Mouse (Mus musculus) lung, embryonic 15.5 days (tissue): Measurements from ENCODE around the gene Slc16a11. TPM values are rescaled to one million over a fixed set of nuclear protein-coding genes. Genes with fewer than 3 reads are reported as not detected.
A peak's percentile ranks its signal among the peaks of the same experiment; 100 is the strongest.

Experiments
- ATAC-seq: fragments of 200-750 bp; cut with Nextera tagmentation; 2 replicates; pipeline ENCODE4 v1.8.0; 2017; ENCODE audit warnings: moderate number of reproducible peaks, borderline replicate concordance; ENCODE audit not compliant: low FRiP score, low TSS enrichment; ENCODE audit errors: extremely low read depth
- H3K27ac ChIP-seq: fragments of 300-500 bp; sonication (generic); 2 replicates; pipeline ENCODE4 v1.5.1; 2015; ENCODE audit warnings: moderate library complexity, mild to moderate bottlenecking, inconsistent platforms
- H3K27me3 ChIP-seq: fragments of 300-500 bp; sonication (generic); 2 replicates; pipeline ENCODE4 v1.6.1; 2015; ENCODE audit warnings: inconsistent platforms
- H3K36me3 ChIP-seq: fragments of 300-500 bp; sonication (generic); 2 replicates; pipeline ENCODE4 v1.6.1; 2015; ENCODE audit warnings: inconsistent platforms
- H3K4me1 ChIP-seq: fragments of 300-500 bp; sonication (generic); 2 replicates; pipeline ENCODE4 v1.6.1; 2015; ENCODE audit warnings: inconsistent platforms
- H3K4me2 ChIP-seq: fragments of 300-500 bp; sonication (generic); 2 replicates; pipeline ENCODE4 v1.6.1; 2015; ENCODE audit warnings: inconsistent platforms, mild to moderate bottlenecking, moderate library complexity
- H3K4me3 ChIP-seq: fragments of 300-500 bp; sonication (generic); 2 replicates; pipeline ENCODE4 v1.5.1; 2015; ENCODE audit warnings: mild to moderate bottlenecking, inconsistent platforms
- H3K9ac ChIP-seq: fragments of 300-500 bp; sonication (generic); 2 replicates; pipeline ENCODE4 v1.6.1; 2015; ENCODE audit warnings: inconsistent platforms
- H3K9me3 ChIP-seq: fragments of 300-500 bp; sonication (generic); 2 replicates; pipeline ENCODE4 v1.6.1; 2016; ENCODE audit warnings: inconsistent platforms
- WGBS: fragments of 180-500 bp; shearing (Covaris S2); methylation state at CpG from one replicate; pipeline ENCODE4 v1.1.7; 2015; 5-methylcytosine and 5-hydroxymethylcytosine counted together
- polyA plus RNA-seq: library from polyadenylated mRNA; unstranded; fragments of >200 nt; fragmentation: Nextera tagmentation; extraction: Ambion mirVana; gene quantifications from 2 replicates; pipeline ENCODE4 v1.2.1, GENCODE M21; 2015

Slc16a11 gene
- polyA plus RNA-seq, 1 experiment from 2014 or later = 1.1 TPM

- Histone ChIP-seq H3K4me1 (peaks cover 38% of the 10 kb centered on the region), H3K9ac (peak overlapping the region; percentile 88), H3K27ac (peak overlapping the region; percentile 94), H3K4me2 (peak overlapping the region; percentile 84), H3K9me3 (no peaks in the 10 kb centered on the region), H3K27me3 (no peaks in the 10 kb centered on the region), H3K36me3 (peaks cover 11% of the 10 kb centered on the region), H3K4me3 (peak overlapping the region; percentile 90)
- ATAC-seq = no peak
- 9% methylated on average over 23 of the region's 23 CpGs for WGBS
Observed at GRCm38 (mm10) chr11:70238591-70239440, 26.3 kb downstream of the Slc16a11 start.

DNA sequence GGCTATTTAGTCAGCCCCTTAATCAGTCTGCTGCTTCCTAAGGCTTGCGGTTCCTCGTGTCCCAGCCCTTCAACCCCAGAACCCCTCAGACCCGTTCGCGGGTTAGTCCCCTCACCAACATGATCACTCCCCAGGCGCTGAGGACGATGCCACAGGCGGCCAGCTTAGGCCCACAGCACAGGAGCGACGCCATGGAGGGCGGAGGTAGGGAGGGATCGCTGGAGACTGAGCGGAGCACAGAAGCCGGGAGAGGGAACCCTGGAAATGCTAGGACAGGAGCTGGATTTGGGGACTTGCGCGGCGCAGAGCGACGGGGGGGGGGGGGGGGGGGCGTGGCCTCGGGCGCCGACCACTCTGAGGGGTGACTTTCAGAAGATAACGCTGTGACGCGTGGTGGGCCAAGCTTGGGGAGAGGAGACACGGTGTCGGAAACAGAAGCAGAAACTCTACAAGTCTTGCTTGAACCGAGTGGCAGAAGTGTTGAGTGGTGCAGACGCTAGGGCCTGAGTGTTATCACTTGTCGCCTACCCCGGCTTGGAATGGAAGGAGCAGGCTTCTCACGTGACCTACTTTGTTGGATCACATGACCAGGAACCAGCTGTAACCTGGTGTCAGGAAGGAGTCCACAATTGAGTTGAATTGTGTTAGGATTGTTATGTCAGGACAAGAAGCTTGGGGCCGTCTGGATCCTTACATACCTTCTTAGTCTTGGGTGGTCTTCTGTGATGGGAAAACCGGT, 27.2 kb downstream of the Slc16a11 start, which contains the start of the genes Gm21988 and Rnasek:
Gene Gm21988 (minus strand): TSS at position 290 of the 739 bp plus-strand sequence.
Gene Rnasek (minus strand): TSS at position 302 of the 739 bp plus-strand sequence.
- Histone ChIP-seq H3K36me3 (peaks cover 11% of the 10 kb centered on the region), H3K4me3 (peak within 1 kb of the TSS; percentile 90), H3K4me1 (peaks cover 34% of the 10 kb centered on the region), H3K27me3 (no peaks in the 10 kb centered on the region; the same call in 1 of the 2 replicates), H3K9me3 (no peaks in the 10 kb centered on the region), H3K4me2 (peak within 1 kb of the TSS; percentile 84), H3K9ac (peak within 1 kb of the TSS; percentile 88), H3K27ac (peak within 1 kb of the TSS; percentile 94)
- WGBS = under 1% methylated on average over 29 of the region's 35 CpGs
- ATAC-seq = peak; percentile 10; the same call in 1 of the 2 replicates

- ATAC-seq = no peak
- Histone ChIP-seq H3K9me3 (no peaks in the 10 kb centered on the region), H3K4me1 (peaks cover 15% of the 10 kb centered on the region), H3K27ac (no peak overlapping the region), H3K9ac (no peak overlapping the region), H3K4me2 (no peak overlapping the region), H3K27me3 (peaks cover 9% of the 10 kb centered on the region), H3K4me3 (no peak overlapping the region), H3K36me3 (no peaks in the 10 kb centered on the region)
- 65% methylated on average over 11 of the region's 11 CpGs for WGBS
Observed at GRCm38 (mm10) chr11:70242591-70242990, 30.0 kb downstream of the Slc16a11 start.

GRCm38 (mm10) chr11:70247136-70247845, 34.7 kb downstream of the Slc16a11 start:
- Histone ChIP-seq H3K27ac (no peak overlapping the region), H3K27me3 (peaks cover 20% of the 10 kb centered on the region), H3K4me1 (no peaks in the 10 kb centered on the region), H3K36me3 (no peaks in the 10 kb centered on the region), H3K4me3 (no peak overlapping the region), H3K9ac (no peak overlapping the region), H3K4me2 (no peak overlapping the region), H3K9me3 (no peaks in the 10 kb centered on the region)
- 50% methylated on average over 9 of the region's 9 CpGs for WGBS
- ATAC-seq = no peak

DNA sequence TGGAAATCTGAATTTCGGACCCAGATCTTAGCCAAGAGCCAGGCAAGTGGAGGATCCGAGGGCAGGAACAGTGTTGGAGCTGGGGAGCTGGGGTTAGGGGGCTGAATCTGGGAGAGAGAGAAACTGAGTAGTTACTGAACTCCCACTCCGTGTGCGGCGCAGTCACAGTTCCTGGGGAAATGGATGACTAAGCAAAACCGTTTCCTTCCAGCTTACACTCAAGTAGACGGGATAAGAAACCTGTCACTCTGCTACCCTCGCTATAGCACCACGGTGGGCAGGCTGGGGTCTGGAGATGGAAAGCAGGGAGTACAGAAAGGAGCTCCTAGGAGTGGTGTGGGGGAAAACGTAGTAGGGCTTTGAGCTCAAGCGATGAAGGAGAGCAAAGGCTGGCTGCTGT, 37.6 kb downstream of the Slc16a11 start:
- H3K27me3 ChIP-seq = peaks cover 48% of the 10 kb centered on the region
- WGBS = 59% methylated on average over 11 of the region's 11 CpGs

DNA sequence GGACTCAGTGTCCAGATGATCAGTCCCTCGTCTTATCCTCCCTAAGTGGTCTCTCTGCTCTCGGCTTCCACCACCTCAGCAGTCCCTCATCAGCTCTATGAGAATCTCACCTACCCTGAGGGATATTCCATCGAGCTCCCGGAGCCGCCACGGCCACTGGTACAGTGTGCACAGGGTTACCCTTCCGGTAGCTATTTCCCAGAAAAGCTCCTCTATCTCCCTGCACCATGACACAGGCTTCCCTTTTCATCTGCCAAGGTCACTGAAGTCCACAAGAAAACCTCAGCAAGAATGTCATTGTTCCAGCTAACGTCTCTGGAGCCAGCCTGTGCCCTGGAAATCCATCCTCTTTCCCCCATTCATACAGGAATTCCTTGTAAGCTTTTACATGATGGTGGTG, 39.3 kb downstream of the Slc16a11 start:
- no peak overlapping the region for H3K27ac ChIP-seq
- H3K9me3 ChIP-seq = no peaks in the 10 kb centered on the region
- H3K27me3 ChIP-seq = peaks cover 50% of the 10 kb centered on the region
- no peaks in the 10 kb centered on the region for H3K36me3 ChIP-seq
- no peak for ATAC-seq
- no peak overlapping the region for H3K9ac ChIP-seq
- H3K4me1 ChIP-seq = 0 out of 2 replicates have a peak, but pooled peaks cover 14% of the 10 kb centered on the region
- H3K4me2 ChIP-seq = no peak overlapping the region
- no peak overlapping the region for H3K4me3 ChIP-seq
- 79% methylated on average over 8 of the region's 8 CpGs for WGBS

More for the DNA sequence above, 37.6 kb downstream of the Slc16a11 start:
- H3K9ac ChIP-seq = no peak overlapping the region
- no peaks in the 10 kb centered on the region for H3K9me3 ChIP-seq
- H3K4me1 ChIP-seq = 0 out of 2 replicates have a peak, but pooled peaks cover 9% of the 10 kb centered on the region
- no peak overlapping the region for H3K4me2 ChIP-seq
- H3K36me3 ChIP-seq = no peaks in the 10 kb centered on the region
- no peak overlapping the region for H3K4me3 ChIP-seq
- ATAC-seq = no peak
- H3K27ac ChIP-seq = no peak overlapping the region

DNA sequence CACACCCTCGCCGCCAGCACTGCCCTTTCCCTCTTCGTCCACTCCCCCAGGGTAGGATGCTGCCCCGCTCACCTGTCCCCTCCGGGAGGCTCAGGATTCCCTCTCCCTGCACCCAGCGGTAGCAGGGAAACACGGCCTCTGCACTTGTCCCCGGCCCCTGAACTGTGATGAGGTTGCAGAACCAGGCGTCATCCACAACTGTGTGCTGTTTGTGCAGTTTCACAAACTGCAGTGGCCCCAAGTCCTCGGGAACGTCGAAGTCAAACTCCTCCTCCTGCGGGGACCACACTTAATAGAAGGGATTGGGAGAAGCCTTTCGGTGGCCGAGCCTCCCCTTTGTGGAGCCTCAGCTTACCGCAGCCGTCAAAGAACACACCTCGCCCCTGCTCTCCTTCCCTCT, 41.8 kb downstream of the Slc16a11 start:
- H3K36me3 ChIP-seq = no peaks in the 10 kb centered on the region
- no peak for ATAC-seq
- peak overlapping the region; percentile 68 for H3K4me2 ChIP-seq
- no peak overlapping the region for H3K27ac ChIP-seq
- H3K4me1 ChIP-seq = 0 out of 2 replicates have a peak, but pooled peaks cover 14% of the 10 kb centered on the region
- no peaks in the 10 kb centered on the region for H3K9me3 ChIP-seq
- 5% methylated on average over 18 of the region's 18 CpGs for WGBS
- H3K9ac ChIP-seq = peak overlapping the region; percentile 42; the same call in 1 of the 2 replicates
- peaks cover 49% of the 10 kb centered on the region for H3K27me3 ChIP-seq
- H3K4me3 ChIP-seq = peak overlapping the region; percentile 40

DNA sequence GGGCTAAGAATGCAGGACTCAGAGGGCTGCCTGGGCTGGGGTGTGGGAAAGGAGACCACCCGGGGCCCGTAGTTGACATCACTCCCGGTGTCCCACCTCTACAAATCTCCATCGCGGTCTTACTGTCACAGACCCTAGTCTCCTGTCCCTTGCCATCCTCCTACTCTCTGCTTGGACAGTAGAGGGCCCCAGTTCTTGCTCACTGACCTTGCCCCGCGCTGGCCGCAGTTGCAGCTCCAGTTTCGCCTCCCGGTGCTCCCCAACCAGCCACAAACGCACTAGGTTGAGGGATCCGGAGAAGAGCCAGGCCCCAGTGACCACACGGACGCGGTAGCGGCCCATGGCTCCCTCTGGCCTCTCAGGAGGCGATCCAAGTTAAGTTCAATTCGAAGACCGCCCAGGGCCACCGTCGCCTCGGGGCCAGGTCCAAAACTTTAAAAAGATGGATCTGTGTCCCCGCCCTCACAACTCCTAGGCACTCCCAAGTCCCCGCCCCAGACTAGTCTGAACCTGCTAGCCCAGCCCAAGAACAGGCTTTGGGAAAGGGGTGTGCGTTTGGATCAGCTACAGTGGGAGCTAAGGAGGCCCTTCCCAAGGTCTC, 42.5 kb downstream of the Slc16a11 start, which contains the start of gene Alox12:
Gene Alox12 (minus strand): TSS at position 423 of the 601 bp plus-strand sequence.
- Histone ChIP-seq H3K9ac (peak within 1 kb of the TSS; percentile 42; the same call in 1 of the 2 replicates), H3K4me3 (peak within 1 kb of the TSS; percentile 40), H3K27ac (no peak within 1 kb of the TSS), H3K4me1 (0 out of 2 replicates have a peak, but pooled peaks cover 14% of the 10 kb centered on the region), H3K4me2 (peak within 1 kb of the TSS; percentile 68), H3K27me3 (peaks cover 49% of the 10 kb centered on the region), H3K9me3 (no peaks in the 10 kb centered on the region), H3K36me3 (no peaks in the 10 kb centered on the region)
- peak; percentile 49; the same call in 1 of the 2 replicates for ATAC-seq
- 2% methylated on average over 25 of the region's 25 CpGs for WGBS

DNA sequence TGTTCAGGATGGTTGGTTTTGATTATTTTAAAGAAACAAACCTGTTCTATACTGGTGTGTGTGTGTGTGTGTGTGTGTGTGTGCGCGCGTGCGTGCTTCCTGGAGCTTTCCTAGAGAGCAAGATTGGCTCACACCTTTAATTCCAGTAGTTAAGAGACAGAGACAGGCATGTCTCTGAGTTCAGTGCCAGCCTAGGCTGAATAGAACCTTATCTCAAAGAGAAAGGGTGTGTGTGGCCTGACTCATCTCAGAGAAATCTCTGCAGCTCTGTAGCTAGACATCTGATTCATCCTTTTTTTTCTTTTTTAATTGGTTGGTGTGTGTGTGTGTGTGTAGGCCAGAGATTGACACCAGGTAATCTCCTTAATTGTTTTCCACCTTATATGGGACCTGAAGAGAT, 46.5 kb downstream of the Slc16a11 start:
- ATAC-seq = no peak
- Histone ChIP-seq H3K9me3 (no peaks in the 10 kb centered on the region), H3K4me1 (0 out of 2 replicates have a peak, but pooled peaks cover 14% of the 10 kb centered on the region), H3K4me3 (no peak overlapping the region), H3K36me3 (no peaks in the 10 kb centered on the region), H3K4me2 (no peak overlapping the region), H3K27me3 (peaks cover 20% of the 10 kb centered on the region), H3K27ac (no peak overlapping the region), H3K9ac (no peak overlapping the region)
- WGBS = 90% methylated on average over 4 of the region's 4 CpGs

DNA sequence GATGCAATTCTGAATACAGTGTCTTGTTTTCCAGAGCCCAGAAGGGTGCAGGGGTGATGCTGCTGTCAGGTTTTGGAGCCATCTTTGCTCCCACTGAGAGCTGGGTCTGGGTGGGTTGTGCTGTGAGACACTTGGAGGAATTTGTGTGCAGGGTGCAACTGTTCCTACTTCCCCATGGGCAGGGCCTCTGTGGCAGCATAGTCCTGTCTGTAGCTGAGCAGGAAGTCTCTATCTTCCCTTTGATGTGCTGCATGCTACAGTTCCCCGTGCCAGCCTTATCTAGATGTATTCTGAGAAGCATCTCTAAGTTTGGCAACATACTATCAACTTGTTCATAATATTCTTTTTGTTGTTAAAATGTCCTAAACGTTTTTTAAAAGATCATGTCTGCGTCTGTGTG, 52.7 kb downstream of the Slc16a11 start:
- no peak for ATAC-seq

DNA sequence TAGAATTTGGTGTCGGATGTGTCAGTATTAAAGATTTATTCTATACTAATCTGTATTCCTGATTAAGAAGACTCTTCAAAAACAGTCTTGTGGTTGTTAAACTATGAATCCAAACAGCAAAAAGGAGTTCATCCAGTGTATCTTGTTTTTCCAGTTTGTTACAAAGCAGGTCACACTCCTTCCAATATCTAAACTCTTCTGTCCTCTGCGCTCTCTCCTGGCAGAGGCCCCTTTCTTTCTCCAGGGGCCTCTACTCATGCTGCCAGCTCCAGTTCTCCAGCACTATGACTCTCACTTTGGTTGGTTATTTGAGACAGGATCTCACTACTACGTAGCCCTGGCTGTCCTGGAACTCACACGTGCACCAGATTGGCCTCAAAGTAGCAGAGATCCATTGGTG, 53.3 kb downstream of the Slc16a11 start:
- WGBS = 57% methylated on average over 4 of the region's 4 CpGs
- Histone ChIP-seq H3K27ac (no peak overlapping the region), H3K4me3 (no peak overlapping the region)

More for the DNA sequence above, 52.7 kb downstream of the Slc16a11 start:
- H3K4me2 ChIP-seq = no peak overlapping the region
- no peaks in the 10 kb centered on the region for H3K36me3 ChIP-seq
- no peaks in the 10 kb centered on the region for H3K27me3 ChIP-seq
- 33% methylated on average over 3 of the region's 3 CpGs for WGBS
- no peak overlapping the region for H3K4me3 ChIP-seq
- H3K4me1 ChIP-seq = peaks cover 3% of the 10 kb centered on the region; the same call in 1 of the 2 replicates
- H3K9ac ChIP-seq = no peak overlapping the region
- H3K9me3 ChIP-seq = no peaks in the 10 kb centered on the region
- H3K27ac ChIP-seq = no peak overlapping the region

More for the DNA sequence above, 53.3 kb downstream of the Slc16a11 start:
- Histone ChIP-seq H3K9me3 (no peaks in the 10 kb centered on the region), H3K4me2 (no peak overlapping the region), H3K9ac (no peak overlapping the region), H3K4me1 (peaks cover 3% of the 10 kb centered on the region; the same call in 1 of the 2 replicates), H3K27me3 (no peaks in the 10 kb centered on the region), H3K36me3 (no peaks in the 10 kb centered on the region)
- no peak for ATAC-seq
